Mouse (Mus musculus) myocyte (in vitro differentiated cells): ENCODE results near the gene Utf1. TPM values are rescaled to one million over a fixed set of nuclear protein-coding genes. Genes with fewer than 3 reads are reported as not detected.

Experiments used
- H3K27me3 ChIP-seq: one replicate; pipeline ENCODE4 v1.6.1; 2011; ENCODE audit not compliant: control insufficient read depth, insufficient read depth, insufficient read length
- H3K36me3 ChIP-seq: one replicate; pipeline ENCODE4 v1.6.1; 2011; ENCODE audit not compliant: control insufficient read depth, insufficient read depth
- H3K4me2 ChIP-seq: one replicate; pipeline ENCODE4 v1.6.1; 2011; ENCODE audit warnings: low read depth, control low read depth
- H3K4me3 ChIP-seq: one replicate; pipeline ENCODE4 v1.5.1; 2011; ENCODE audit warnings: mild to moderate bottlenecking, control low read depth, moderate library complexity
- H3K79me2 ChIP-seq: one replicate; pipeline ENCODE4 v1.6.1; 2011; ENCODE audit not compliant: control insufficient read depth, insufficient read depth
- H3ac ChIP-seq: one replicate; pipeline ENCODE4 v1.6.1; 2011; ENCODE audit not compliant: control insufficient read depth, insufficient read length
- CEBPB ChIP-seq: IDR thresholded peaks from 2 replicates; pipeline ENCODE4 v1.6.1; 2011; ENCODE audit warnings: mild to moderate bottlenecking, moderate library complexity; ENCODE audit not compliant: poor library complexity, insufficient read depth, severe bottlenecking
- E2F4 ChIP-seq: IDR thresholded peaks from one replicate; pipeline ENCODE4 v1.6.1; 2011; ENCODE audit warnings: mild to moderate bottlenecking, control low read depth, moderate library complexity; ENCODE audit not compliant: insufficient read depth
- MAX ChIP-seq: IDR thresholded peaks from one replicate; pipeline ENCODE4 v1.6.1; 2011; ENCODE audit warnings: low read depth, mild to moderate bottlenecking, control low read depth
- MYOD1 ChIP-seq, 3 experiments: IDR thresholded peaks; one replicate each; pipeline ENCODE4 v1.6.1; 2011; ENCODE audit warnings: control low read depth in 2 of 3, low read depth in 2 of 3, mild to moderate bottlenecking in 2 of 3, moderate library complexity in 1 of 3; ENCODE audit not compliant: insufficient read length in 2 of 3, control insufficient read depth in 1 of 3
- MYOG ChIP-seq, 3 experiments: IDR thresholded peaks; one replicate each; pipeline ENCODE4 v1.6.1; 2011; ENCODE audit warnings: control low read depth in 2 of 3, low read depth in 2 of 3, mild to moderate bottlenecking in 2 of 3; ENCODE audit not compliant: insufficient read length in 2 of 3, control insufficient read depth in 1 of 3, insufficient read depth in 1 of 3
- POLR2A ChIP-seq: IDR thresholded peaks from one replicate; pipeline ENCODE4 v1.6.1; 2011; ENCODE audit warnings: low read depth, mild to moderate bottlenecking, control low read depth, moderate library complexity; ENCODE audit not compliant: insufficient read length
- REST ChIP-seq: IDR thresholded peaks from one replicate; pipeline ENCODE4 v1.6.1; 2011; ENCODE audit warnings: mild to moderate bottlenecking, control low read depth, moderate library complexity; ENCODE audit not compliant: insufficient read depth, insufficient read length
- SRF ChIP-seq: IDR thresholded peaks from one replicate; pipeline ENCODE4 v1.6.1; 2011; ENCODE audit warnings: low read depth; ENCODE audit not compliant: control insufficient read depth, insufficient read length
- TCF12 ChIP-seq: IDR thresholded peaks from one replicate; pipeline ENCODE4 v1.6.1; 2011; ENCODE audit warnings: mild to moderate bottlenecking, control low read depth; ENCODE audit not compliant: poor library complexity, insufficient read depth, severe bottlenecking
- TCF3 ChIP-seq: IDR thresholded peaks from one replicate; pipeline ENCODE4 v1.6.1; 2011; ENCODE audit warnings: low read depth, control low read depth; ENCODE audit not compliant: insufficient read length
- USF1 ChIP-seq: IDR thresholded peaks from one replicate; pipeline ENCODE4 v1.6.1; 2011; ENCODE audit warnings: low read depth, mild to moderate bottlenecking, control low read depth, moderate library complexity
- polyA plus RNA-seq: library from polyadenylated mRNA; unstranded; fragments of >200 nt; fragmentation: generic; extraction: Trizol; gene quantifications from one replicate; pipeline ENCODE4 v1.2.1, GENCODE M21; 2012; ENCODE audit warnings: missing spikeins

Gene Utf1
- polyA plus RNA-seq, 1 experiment, result not detected

DNA sequence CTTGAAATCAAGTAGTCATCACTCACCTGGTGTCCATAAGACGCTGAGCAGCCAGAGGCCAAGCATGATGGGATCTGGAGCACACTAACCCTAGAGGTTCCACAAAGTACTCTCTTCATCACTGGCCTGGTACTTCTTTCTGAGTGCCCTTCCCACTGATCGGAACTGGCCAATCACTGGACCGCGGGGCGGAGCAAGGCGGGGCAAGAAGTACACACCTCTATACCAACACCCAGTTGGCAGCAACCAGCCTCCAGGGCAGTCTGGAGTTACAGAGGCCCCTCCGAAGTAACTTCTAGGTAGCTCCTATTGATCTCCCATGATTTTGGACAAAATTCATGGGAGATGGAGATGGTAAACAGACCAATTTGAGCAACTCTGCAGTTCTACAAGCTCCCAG is 48.8 kb downstream of the Utf1 start, which contains the start of gene Adam8:
TSS of gene Adam8 (minus strand) at position 157 of the 400 bp plus-strand sequence.
- peak within 1 kb of the TSS; percentile 12 for H3K4me2 ChIP-seq
- no peak within 1 kb of the TSS for H3K4me3 ChIP-seq
- no peak within 1 kb of the TSS for H3ac ChIP-seq
- H3K27me3 ChIP-seq, result no peaks in the 10 kb centered on the region
- H3K36me3 ChIP-seq, result peaks cover 5% of the 10 kb centered on the region
- TF ChIP-seq E2F4, result no peak
- no peak for TF ChIP-seq MAX
- no peak for TF ChIP-seq POLR2A
- no peak for TF ChIP-seq MYOD1 (IDR thresholded peaks at IDR 0.05; ENCODE audit: control insufficient read depth in 1 of 3, insufficient read length in 2 of 3, low read depth in 2 of 3)
- no peak for TF ChIP-seq TCF3
- H3K79me2 ChIP-seq, result no peaks in the 10 kb centered on the region

DNA sequence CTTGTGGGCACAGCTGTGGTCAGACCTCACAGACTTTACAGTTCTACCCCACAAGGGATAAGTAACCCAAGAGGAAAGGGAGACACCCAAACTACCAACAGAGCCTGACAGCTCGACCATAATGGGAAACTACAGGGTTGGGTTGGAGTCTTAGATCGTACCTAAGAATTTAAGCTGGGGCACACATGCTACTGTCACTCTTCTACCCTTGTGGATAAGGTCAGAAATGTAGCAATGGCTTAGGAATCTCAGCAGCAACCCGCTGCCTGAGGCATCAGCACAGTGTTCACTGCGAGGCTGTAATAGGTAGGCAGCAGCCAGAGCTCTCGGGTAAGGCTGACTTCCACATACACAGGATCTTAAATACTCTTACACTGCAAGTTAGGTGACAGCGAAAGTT is 49.9 kb downstream of the Utf1 start:
- Histone ChIP-seq H3ac (no peak overlapping the region), H3K4me3 (no peak overlapping the region), H3K36me3 (peaks cover 5% of the 10 kb centered on the region), H3K27me3 (no peaks in the 10 kb centered on the region), H3K79me2 (no peaks in the 10 kb centered on the region), H3K4me2 (peak overlapping the region; percentile 1)
- TF ChIP-seq MYOD1 (IDR thresholded peaks at IDR 0.05; ENCODE audit: control insufficient read depth in 1 of 3, insufficient read length in 2 of 3, low read depth in 2 of 3), result peak; percentile 58 to 94 (median 85)
- TF ChIP-seq CEBPB, result 0 out of 2 replicates have a peak, but pooled peaks have one; percentile 5
- TF ChIP-seq TCF12, result no peak
- TF ChIP-seq SRF, result no peak

DNA sequence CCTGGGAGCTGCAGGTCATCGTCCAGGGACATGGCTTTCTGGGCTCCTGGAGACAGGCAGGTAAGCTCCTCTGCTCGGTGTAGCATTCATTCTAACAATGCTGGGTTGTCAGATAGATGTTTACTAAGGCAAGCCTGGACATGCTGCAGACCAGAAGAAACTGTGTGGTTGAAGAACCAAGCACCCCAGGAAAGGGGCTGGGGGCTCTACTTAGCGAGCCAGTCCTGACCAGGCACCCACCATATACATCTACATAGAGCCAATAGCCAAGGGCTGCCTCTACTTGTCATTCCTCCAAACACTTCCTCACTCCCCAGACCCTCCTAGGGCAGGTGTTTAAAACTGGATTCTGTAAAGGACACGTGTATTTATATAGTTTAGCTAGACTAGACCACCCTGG is 50.6 kb downstream of the Utf1 start:
- H3ac ChIP-seq, result no peak overlapping the region
- peak overlapping the region; percentile 1 for H3K4me2 ChIP-seq
- H3K36me3 ChIP-seq, result peaks cover 5% of the 10 kb centered on the region
- H3K27me3 ChIP-seq, result no peaks in the 10 kb centered on the region
- H3K79me2 ChIP-seq, result no peaks in the 10 kb centered on the region
- TF ChIP-seq SRF (no peak), USF1 (no peak), REST (no peak)
- H3K4me3 ChIP-seq, result no peak overlapping the region

DNA sequence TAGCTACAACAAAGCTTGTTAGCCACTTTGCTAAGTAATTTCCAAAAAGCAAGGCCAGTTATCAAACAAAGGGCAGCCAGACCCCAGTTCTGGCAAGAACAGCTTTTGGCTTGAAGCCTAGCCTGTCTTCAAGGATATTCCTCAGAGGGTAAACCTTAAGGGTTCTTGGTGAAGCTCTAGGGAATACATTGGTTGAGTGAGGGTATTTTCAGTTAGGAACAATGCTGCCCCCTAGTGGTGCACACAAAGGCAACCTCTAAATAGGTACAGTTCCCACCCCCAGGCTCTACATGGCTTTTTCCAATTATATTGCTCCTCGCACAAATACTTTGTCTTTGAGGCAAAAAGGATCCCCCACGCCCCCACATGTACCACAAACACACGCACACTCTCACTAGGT is 51.1 kb downstream of the Utf1 start:
- H3K36me3 ChIP-seq, result peaks cover 5% of the 10 kb centered on the region
- no peak overlapping the region for H3K4me3 ChIP-seq

More for the DNA sequence above, 51.1 kb downstream of the Utf1 start:
- Histone ChIP-seq H3K27me3 (no peaks in the 10 kb centered on the region), H3ac (no peak overlapping the region), H3K79me2 (no peaks in the 10 kb centered on the region), H3K4me2 (no peak overlapping the region)
- TF ChIP-seq TCF3 (no peak), CEBPB (no peak), REST (no peak), E2F4 (no peak), MYOG (IDR thresholded peaks at IDR 0.05; ENCODE audit: control insufficient read depth in 1 of 3, insufficient read depth in 1 of 3, insufficient read length in 2 of 3, low read depth in 2 of 3) (no peak), USF1 (no peak), TCF12 (no peak)

Other genes with a start within 250 kb of the Utf1 start
- gene Adgra1, start 109.6 kb upstream of the Utf1 start, polyA plus RNA-seq, result 0.14 TPM
- 0.01 TPM for gene Kndc1, start 49.1 kb upstream of the Utf1 start, polyA plus RNA-seq
- 0.13 TPM for gene 6430531B16Rik, start 35.0 kb downstream of the Utf1 start, polyA plus RNA-seq
- 2.3 TPM for gene Adam8, start 48.8 kb downstream of the Utf1 start, polyA plus RNA-seq
- 25.2 TPM for gene Zfp511, start 92.6 kb downstream of the Utf1 start, polyA plus RNA-seq
- 22.1 TPM for gene Tubgcp2, start 92.9 kb downstream of the Utf1 start, polyA plus RNA-seq
- gene Msx3, start 105.3 kb downstream of the Utf1 start, polyA plus RNA-seq, result 0.05 TPM
- not detected for gene Caly, start 138.8 kb downstream of the Utf1 start, polyA plus RNA-seq
- not detected for gene Prap1, start 149.6 kb downstream of the Utf1 start, polyA plus RNA-seq
- gene Fuom, start 158.7 kb downstream of the Utf1 start, polyA plus RNA-seq, result 9.5 TPM
- gene Paox, start 172.0 kb downstream of the Utf1 start, polyA plus RNA-seq, result 7.0 TPM
- 125 TPM for gene Echs1, start 172.7 kb downstream of the Utf1 start, polyA plus RNA-seq
- gene Mtg1, start 193.8 kb downstream of the Utf1 start, polyA plus RNA-seq, result 23.3 TPM
- not detected for gene Sprn, start 211.1 kb downstream of the Utf1 start, polyA plus RNA-seq
- not detected for gene Olfr522, start 221.0 kb downstream of the Utf1 start, polyA plus RNA-seq
- gene Olfr523, start 229.4 kb downstream of the Utf1 start, polyA plus RNA-seq, result not detected